Mouse (Mus musculus): ENCODE measurements around the gene Cdc42ep2. TPM values are rescaled to one million over a fixed set of nuclear protein-coding genes. Genes with fewer than 3 reads are reported as not detected.

Cdc42ep2 gene
- total and polyA plus RNA-seq, 3 experiments = 0.13 to 0.25 (median 0.20) TPM

GRCm38 (mm10) chr19:5929634-5930596, 5.3 kb upstream of the Cdc42ep2 start (continued):
- no peak for TF ChIP-seq MXI1 (IDR thresholded peaks at IDR 0.05; ENCODE audit: low read depth, low read length)
- no peak for TF ChIP-seq JUND (conservative IDR thresholded peaks at IDR 0.05; ENCODE audit: low read depth, low read length)
- TF ChIP-seq ZMIZ1 (IDR thresholded peaks at IDR 0.05; ENCODE audit: low read depth, low read length) = no peak
- TF ChIP-seq HCFC1 (IDR thresholded peaks at IDR 0.05; ENCODE audit: low read depth, low read length) = no peak
- no peak for TF ChIP-seq KAT2A (IDR thresholded peaks at IDR 0.05; ENCODE audit: insufficient replicate concordance, low read length)
- 0 out of 2 replicates have a peak, but pooled peaks have one; percentile 28 for TF ChIP-seq BHLHE40 (IDR thresholded peaks at IDR 0.05; ENCODE audit: low read depth, low read length)
- TF ChIP-seq POLR2AphosphoS2 (IDR thresholded peaks at IDR 0.05; ENCODE audit: low read depth, low read length) = no peak
- TF ChIP-seq USF2 (conservative IDR thresholded peaks at IDR 0.05; ENCODE audit: low read depth, low read length) = no peak
- TF ChIP-seq SIN3A (IDR thresholded peaks at IDR 0.05; ENCODE audit: low read length) = no peak

GRCm38 (mm10) chr19:5928546-5928945, 3.9 kb upstream of the Cdc42ep2 start:
- Histone ChIP-seq H3K9ac (ENCODE audit: insufficient read depth, low read depth) (no peak overlapping the region), H3K4me2 (ENCODE audit: insufficient read depth, low read depth, poor library complexity, severe bottlenecking) (no peak overlapping the region), H3K9me3 (replicated peaks; ENCODE audit: low read length) (no peaks in the 10 kb centered on the region), H3K4me1 (ENCODE audit: control insufficient read depth in 1 of 2, insufficient read depth in 2 of 2) (peaks cover 19 to 54% of the 10 kb centered on the region in 2 experiments), H3K27ac (ENCODE audit: insufficient read depth, low read depth) (no peak overlapping the region), H3K27me3 (replicated peaks) (peaks cover 7% of the 10 kb centered on the region), H3K4me3 (replicated peaks in 1 of 3; ENCODE audit: low read depth in 2 of 3, low read length in 2 of 3, poor library complexity in 1 of 3) (no peak overlapping the region), H3K79me2 (replicated peaks; ENCODE audit: control insufficient read depth, extremely low read depth, insufficient read depth, poor library complexity, severe bottlenecking) (no peaks in the 10 kb centered on the region), H3K36me3 (replicated peaks in 1 of 2; ENCODE audit: control insufficient read depth in 1 of 2, insufficient read depth in 1 of 2, low read length in 1 of 2) (no peaks in the 10 kb centered on the region)
- DNase-seq (ENCODE audit: extremely low read depth) = no peak
- no peak for TF ChIP-seq CHD1 (IDR thresholded peaks at IDR 0.05; ENCODE audit: low read depth, low read length)
- TF ChIP-seq ELF1 (IDR thresholded peaks at IDR 0.05; ENCODE audit: low read depth, low read length) = no peak
- no peak for TF ChIP-seq RCOR1 (conservative IDR thresholded peaks at IDR 0.05; ENCODE audit: low read depth, low read length)
- no peak for TF ChIP-seq GABPA (IDR thresholded peaks at IDR 0.05; ENCODE audit: insufficient replicate concordance, low read depth, low read length)
- no peak for TF ChIP-seq E2F4 (IDR thresholded peaks at IDR 0.05; ENCODE audit: insufficient replicate concordance, low read depth, low read length)
- TF ChIP-seq HCFC1 (IDR thresholded peaks at IDR 0.05; ENCODE audit: low read depth, low read length) = no peak
- TF ChIP-seq BHLHE40 (IDR thresholded peaks at IDR 0.05; ENCODE audit: low read depth, low read length) = no peak
- TF ChIP-seq ZC3H11A (IDR thresholded peaks at IDR 0.05; ENCODE audit: low read depth, low read length) = no peak
- no peak for TF ChIP-seq TCF12 (IDR thresholded peaks at IDR 0.05; ENCODE audit: low read depth, low read length)
- TF ChIP-seq MAFK (IDR thresholded peaks at IDR 0.05; ENCODE audit: insufficient replicate concordance, low read length) = no peak
- no peak for TF ChIP-seq USF1 (IDR thresholded peaks at IDR 0.05; ENCODE audit: low read depth, low read length)
- TF ChIP-seq ZNF384 (IDR thresholded peaks at IDR 0.05; ENCODE audit: low read depth, low read length) = no peak
- no peak for TF ChIP-seq CTCF (conservative IDR thresholded peaks at IDR 0.05 in 1 of 2, IDR thresholded peaks at IDR 0.05 in 1 of 2; ENCODE audit: low read depth in 2 of 2, low read length in 2 of 2)
- TF ChIP-seq CHD2 (IDR thresholded peaks at IDR 0.05; ENCODE audit: low read length) = no peak
- no peak for TF ChIP-seq SIN3A (IDR thresholded peaks at IDR 0.05; ENCODE audit: low read length)
- no peak for TF ChIP-seq JUND (conservative IDR thresholded peaks at IDR 0.05; ENCODE audit: low read depth, low read length)
- dilution Hi-C loops (cut with MboI; ENCODE audit: extremely low pct_ligation_motif_present, extremely low pct_unique_long_range_greater_than_20kb, low sequenced_read_pairs) = no loop called here
- in situ Hi-C loops (cut with MboI; ENCODE audit: low pct_ligation_motif_present, low pct_unique_long_range_greater_than_20kb, low sequenced_read_pairs) = no loop called here
